Mouse (Mus musculus) erythroid progenitor cell, adult 5-6 weeks (primary cell): ENCODE data around the gene Cideb. TPM values are rescaled to one million over a fixed set of nuclear protein-coding genes. Genes with fewer than 3 reads are reported as not detected.
"Not testable (repeated sequence)": the region's sequence is repeated elsewhere in the genome, so short reads cannot be mapped to it uniquely, and the experiment has no call there.

Experiments
- ATAC-seq: replicated peaks from 2 replicates; pipeline ENCODE4 v1.8.0; 2016; ENCODE audit warnings: moderate number of reproducible peaks, mild to moderate bottlenecking, moderate TSS enrichment, inconsistent platforms; ENCODE audit not compliant: poor library complexity, low FRiP score, severe bottlenecking
- total RNA-seq, 2 experiments: library from RNA; stranded (forward) in 1 of 2; stranded (reverse) in 1 of 2; fragments of 150-400 nt in 1 of 2; fragments of 186-747, 209-891 nt in 1 of 2; gene quantifications; 2 replicates each; pipeline versions ENCODE4 v1.2.3 to v1.2.4; 2015 to 2017; ENCODE audit warnings: low replicate concordance in 2 of 2

The Cideb gene
- total RNA-seq, 2 experiments from 2014 or later, result not detected

GRCm38 (mm10) chr14:55767519-55768414, 9.5 kb upstream of the Cideb start:
- no peak for ATAC-seq

- no peak for ATAC-seq
These were observed 7.4 kb upstream of the Cideb start, which contains the start of gene Ltb4r1 for GRCm38 (mm10) chr14:55765696-55766095. Gene Ltb4r1 (plus strand): TSS chr14:55765962.

GRCm38 (mm10) chr14:55763166-55763565, 4.9 kb upstream of the Cideb start:
- no peak for ATAC-seq

GRCm38 (mm10) chr14:55762001-55762821, 4.0 kb upstream of the Cideb start:
- no peak for ATAC-seq

DNA sequence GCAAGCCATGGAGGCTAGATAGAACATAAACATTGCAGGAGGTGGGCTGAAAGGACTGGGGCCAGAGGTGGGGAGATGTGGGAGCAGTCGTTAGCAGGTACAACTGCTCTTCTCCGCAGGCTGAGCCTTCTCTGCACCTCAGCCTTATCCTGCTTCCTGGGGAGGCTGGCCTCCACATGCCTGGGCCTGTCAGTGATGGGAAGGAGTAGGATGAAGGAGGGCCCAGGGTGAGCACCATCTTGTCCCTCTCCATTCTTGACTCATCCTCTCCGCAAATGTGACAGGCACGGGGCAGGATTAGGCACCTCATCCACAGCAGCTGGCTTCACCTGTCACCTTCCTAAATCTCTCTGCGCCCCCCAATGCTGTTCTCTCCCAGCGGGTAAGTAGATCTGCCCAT, 2.9 kb upstream of the Cideb start, which contains the start of gene Ltb4r2:
Ltb4r2 (plus strand) TSS at position 266 of the 400 bp plus-strand sequence.
- no peak for ATAC-seq

- not testable (repeated sequence) for ATAC-seq
These were observed 1.9 kb upstream of the Cideb start for GRCm38 (mm10) chr14:55760156-55760555.

DNA sequence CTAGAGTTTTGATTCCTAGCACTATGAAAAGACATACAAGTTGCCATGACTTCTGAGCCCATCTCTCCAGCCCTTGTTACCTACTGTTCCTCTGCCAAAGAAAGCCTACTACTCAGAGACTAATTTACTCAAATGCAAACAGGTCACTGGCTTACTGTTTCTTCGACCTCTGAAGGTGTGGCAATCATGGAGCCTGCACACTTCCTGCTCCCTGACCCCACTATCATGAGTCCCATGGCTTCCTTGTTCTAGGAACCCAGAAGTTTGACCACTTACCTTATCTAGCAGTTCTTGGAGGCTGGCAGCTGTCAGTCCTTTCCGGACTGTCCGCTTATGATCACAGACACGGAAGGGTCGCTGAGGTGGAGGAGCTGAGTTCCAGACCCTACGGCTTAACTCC, 692 bp downstream of the Cideb start:
- no peak for ATAC-seq

DNA sequence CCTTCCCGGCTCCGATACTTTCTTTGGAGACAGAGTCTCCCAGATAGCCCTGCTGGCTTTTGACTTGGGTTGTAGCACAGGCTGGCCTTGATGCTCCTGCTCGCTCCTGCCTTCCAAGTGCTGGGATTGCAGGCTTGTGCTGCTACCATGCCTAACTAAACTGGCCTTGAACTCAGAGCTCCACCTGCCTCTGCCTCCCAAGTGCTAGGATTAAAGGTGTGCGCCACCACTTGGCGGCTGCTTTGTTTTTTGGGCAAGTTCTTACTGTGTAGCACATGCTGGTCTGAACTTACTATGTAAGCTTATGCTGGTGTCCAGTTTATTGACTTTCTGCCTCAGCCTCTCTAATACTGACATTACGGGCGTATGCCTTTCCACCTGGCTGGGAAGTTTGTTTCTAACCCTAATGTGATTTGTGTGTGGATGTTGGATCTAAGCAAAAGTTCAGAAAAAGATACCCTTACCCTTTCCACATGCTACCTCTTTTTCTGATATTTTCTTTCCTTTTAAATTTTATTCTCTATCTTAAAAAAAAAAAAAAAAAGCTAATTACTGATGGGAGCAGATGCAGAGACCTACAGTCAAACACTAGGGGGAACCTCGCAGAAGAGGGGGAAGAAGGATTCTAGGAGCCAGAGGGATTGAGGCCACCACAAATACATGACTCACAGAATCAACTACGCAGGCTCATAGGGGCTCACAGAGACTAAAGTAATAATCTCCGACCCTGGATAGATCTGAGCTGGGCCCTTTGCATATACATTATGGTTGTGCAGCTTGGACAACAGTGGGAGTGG, 11.0 kb downstream of the Cideb start:
- ATAC-seq, result no peak

- 0 out of 2 replicates have a peak, but pooled peaks have one; percentile 7 for ATAC-seq
These were observed 12.4 kb downstream of the Cideb start for GRCm38 (mm10) chr14:55745861-55746237.

GRCm38 (mm10) chr14:55745180-55745860, 12.9 kb downstream of the Cideb start, which contains the start of the genes Dhrs1 and Nop9:
Gene Dhrs1 (minus strand): TSS chr14:55745690.
Gene Nop9 (plus strand): TSS chr14:55745693.
- ATAC-seq, result peak; percentile 81

GRCm38 (mm10) chr14:55743711-55744110, 14.5 kb downstream of the Cideb start:
- ATAC-seq, result peak; percentile 73

DNA sequence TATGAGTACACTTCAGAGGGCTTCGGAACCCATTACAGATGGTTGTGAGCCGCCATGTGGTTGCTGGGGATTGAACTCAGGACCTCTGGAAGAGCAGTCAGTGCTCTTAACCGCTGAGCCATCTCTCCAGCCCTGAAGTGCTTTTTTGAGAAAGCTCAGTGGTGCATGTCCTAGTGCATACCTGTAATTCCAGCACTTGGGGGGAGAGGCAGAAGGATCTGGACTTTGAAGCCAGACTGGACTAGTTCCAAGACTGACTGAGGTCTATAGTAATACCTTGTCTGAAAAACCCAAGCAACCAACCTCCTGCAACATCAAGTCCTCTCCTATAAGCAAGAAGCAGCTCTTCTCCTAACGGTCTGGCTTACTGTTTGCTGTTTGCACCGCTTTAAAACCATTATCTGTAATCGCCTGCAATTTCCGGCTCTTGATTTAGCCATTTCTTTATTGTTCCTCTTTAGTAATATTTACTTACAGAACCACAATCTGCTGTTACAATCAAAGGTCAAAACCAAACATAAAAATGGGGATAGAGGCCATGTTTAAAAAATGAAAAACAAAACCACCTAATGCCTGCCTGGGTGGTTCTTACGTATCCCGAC, 21.1 kb downstream of the Cideb start:
- ATAC-seq, result no peak

DNA sequence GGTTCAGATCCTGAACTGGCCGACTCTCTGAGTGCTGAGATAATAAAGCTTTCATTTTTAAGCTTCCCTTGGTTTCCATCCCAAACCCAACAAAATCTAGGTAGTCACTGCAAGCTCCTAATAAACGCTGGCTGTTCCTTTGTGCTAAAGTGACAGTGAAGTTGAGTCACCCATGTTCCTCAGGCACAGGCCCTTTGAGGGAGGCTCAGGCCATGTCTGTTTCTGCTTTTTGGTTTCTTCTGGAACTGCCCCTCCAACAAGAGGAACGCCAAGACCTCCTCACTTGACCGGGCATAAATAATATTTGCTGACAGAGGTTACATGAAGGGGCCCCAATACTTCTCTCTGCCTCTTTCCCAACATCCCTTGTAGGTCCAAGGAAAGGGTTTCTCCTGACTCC, 22.5 kb downstream of the Cideb start:
- ATAC-seq, result no peak

GRCm38 (mm10) chr14:55735334-55735733, 22.9 kb downstream of the Cideb start:
- no peak for ATAC-seq

GRCm38 (mm10) chr14:55734869-55735268, 23.4 kb downstream of the Cideb start:
- no peak for ATAC-seq

GRCm38 (mm10) chr14:55733889-55734288, 24.4 kb downstream of the Cideb start:
- no peak for ATAC-seq

GRCm38 (mm10) chr14:55730531-55731032, 27.7 kb downstream of the Cideb start:
- ATAC-seq, result no peak

DNA sequence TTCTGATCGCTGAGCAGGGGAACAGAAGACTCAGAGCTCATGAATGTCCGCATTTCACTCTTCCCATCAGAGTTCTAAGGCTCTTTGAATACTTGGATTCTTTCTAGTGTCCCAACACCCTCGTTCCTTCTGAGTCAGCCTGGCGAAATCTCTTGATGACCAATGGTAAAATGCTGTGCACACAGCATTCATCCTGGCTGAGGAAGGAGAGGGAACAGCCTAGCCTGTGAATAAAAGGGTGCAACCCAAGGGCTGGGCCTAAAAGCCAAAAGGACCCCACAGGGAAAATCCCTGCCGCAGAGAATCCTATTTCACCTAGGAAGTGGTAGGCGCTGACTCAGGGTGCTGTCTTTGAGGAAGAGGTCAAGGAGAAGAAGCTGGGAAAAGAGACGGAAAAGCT, 28.1 kb downstream of the Cideb start:
- no peak for ATAC-seq
